Mouse (Mus musculus) lung, postnatal 0 days (tissue): ENCODE measurements around the gene Mrnip.

Experiments
- CTCF ChIP-seq: IDR thresholded peaks from 2 replicates; pipeline ENCODE4 v1.5.1; 2016; ENCODE audit warnings: antibody characterized with exemption, mild to moderate bottlenecking
- EP300 ChIP-seq: IDR thresholded peaks from 2 replicates; pipeline ENCODE4 v1.6.1; 2016; ENCODE audit warnings: antibody characterized with exemption, mild to moderate bottlenecking, control low read depth

GRCm38 (mm10) chr11:50151374-50151773 is 22.9 kb upstream of the Mrnip start:
- TF ChIP-seq CTCF (no peak), EP300 (no peak)
